Mouse (Mus musculus): ENCODE results near the gene Mrm3.

- TF ChIP-seq CTCF (IDR thresholded peaks at IDR 0.05; ENCODE audit: low read depth, low read length) (no peak), POLR2A (IDR thresholded peaks at IDR 0.05; ENCODE audit: borderline replicate concordance, low read depth, low read length) (no peak)
These were observed 3.7 kb downstream of the Mrm3 start for GRCm38 (mm10) chr11:76247239-76247638.

All from bone marrow macrophage, adult 2 months (primary cell).